Mouse (Mus musculus) left cerebral cortex, adult 11 months (tissue): ENCODE results near the gene Tra2a.
A peak's percentile ranks its signal among the peaks of the same experiment; 100 is the strongest.
"Not testable (repeated sequence)": the region's sequence is repeated elsewhere in the genome, so short reads cannot be mapped to it uniquely, and the experiment has no call there.

Experiments
- DNase-seq: peaks from one replicate; pipeline ENCODE4 v3.0.0; 2022; ENCODE audit warnings: low spot score

Gene Tra2a

DNA sequence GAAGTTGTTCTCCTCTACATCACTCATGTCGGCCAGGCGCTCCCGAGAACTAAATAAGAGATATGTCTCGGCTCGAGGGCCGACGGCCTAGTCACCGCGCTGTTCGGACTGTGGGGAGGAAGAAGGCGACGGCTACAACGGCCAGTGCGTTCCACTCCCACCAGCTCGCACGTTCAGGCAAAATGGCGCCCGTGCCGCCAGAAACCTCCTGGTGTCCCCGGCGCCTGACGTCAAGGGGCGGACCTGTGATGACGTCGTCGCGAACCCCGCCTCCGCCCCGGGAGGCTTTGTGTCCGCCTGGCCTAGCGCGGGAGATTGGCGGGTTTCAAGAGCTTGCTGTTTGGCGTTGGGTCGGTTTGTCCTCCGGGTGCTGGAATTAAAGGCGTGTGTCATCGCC lies at the start of gene Tra2a:
TSS of gene Tra2a (minus strand) at position 187 of the 397 bp plus-strand sequence.
- DNase-seq, result peak; percentile 87

DNA sequence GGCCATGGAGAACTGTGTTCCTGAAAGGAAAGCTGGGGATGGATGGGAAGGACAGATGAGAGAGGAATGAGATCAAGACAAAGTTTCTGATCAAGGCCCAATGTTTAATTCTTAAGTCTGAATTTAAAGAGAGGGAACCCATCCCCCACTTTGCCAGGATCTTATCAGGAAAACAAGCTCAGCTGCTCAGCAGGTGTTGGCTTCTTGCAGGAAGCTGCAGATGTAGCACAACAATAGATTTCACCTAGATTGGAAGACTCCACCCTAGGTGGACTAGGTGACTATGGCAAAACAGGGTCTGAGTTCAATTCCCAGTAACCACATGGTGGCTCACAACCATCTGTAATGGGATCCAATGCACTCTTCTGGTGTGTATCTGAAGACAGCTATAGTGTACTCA lies 34.5 kb upstream of the Tra2a start:
- DNase-seq, result no peak

DNA sequence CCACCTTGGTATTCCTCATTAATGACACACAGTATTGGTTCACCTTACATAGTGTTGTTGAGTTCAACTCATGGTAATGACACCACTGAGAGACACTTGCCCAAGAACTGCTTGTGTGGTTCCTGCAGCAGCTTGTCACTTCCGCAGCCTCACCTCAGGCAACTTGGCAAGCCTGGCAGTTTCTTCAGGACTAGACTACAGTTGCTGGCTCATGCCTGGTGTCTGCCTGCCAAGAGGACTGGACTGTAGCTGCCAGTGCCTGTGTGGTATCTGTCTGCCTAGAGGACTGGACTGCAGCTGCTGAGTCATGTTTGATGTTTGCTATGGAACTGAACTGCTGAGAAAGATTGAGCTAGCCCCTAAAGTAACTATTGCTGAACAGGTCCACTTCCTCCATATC lies 18.3 kb upstream of the Tra2a start:
- DNase-seq, result no peak

GRCm38 (mm10) chr6:49280942-49281341 lies 17.1 kb upstream of the Tra2a start:
- DNase-seq, result no peak

GRCm38 (mm10) chr6:49275296-49275695 lies 11.5 kb upstream of the Tra2a start:
- no peak for DNase-seq

DNA sequence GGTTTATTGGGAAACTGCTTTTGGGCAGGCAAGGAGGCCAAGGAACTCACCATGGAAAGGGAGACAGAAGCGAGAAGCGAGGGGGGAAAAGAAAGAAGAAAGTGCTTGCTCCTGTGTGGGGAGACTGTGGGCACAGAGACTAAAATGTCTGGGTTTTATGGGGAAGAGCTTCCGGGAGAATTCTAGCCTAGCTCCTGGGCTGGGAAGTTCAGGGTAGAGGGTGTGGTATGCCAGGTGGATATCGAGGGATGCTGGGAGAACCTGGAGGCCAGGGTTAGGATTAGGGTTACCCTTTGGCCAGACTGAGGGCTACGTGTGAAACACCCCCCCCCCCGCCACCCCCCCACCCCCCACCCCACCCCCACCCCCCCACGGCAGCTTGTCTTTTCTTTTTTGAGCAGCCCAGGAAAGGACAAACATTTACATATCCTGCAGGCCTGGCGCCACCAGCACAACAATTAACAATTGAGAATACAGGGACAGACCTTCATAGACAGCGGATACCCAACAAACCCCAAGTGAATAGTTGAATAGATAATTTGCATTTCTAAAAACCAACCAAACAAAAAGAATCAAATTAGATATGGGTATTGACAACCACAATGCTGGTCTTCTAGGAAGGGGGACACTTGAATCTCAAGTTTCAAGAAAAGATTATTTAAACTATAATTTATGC lies 10.7 kb upstream of the Tra2a start:
- no peak for DNase-seq

GRCm38 (mm10) chr6:49273934-49274333 lies 10.1 kb upstream of the Tra2a start:
- DNase-seq, result no peak

DNA sequence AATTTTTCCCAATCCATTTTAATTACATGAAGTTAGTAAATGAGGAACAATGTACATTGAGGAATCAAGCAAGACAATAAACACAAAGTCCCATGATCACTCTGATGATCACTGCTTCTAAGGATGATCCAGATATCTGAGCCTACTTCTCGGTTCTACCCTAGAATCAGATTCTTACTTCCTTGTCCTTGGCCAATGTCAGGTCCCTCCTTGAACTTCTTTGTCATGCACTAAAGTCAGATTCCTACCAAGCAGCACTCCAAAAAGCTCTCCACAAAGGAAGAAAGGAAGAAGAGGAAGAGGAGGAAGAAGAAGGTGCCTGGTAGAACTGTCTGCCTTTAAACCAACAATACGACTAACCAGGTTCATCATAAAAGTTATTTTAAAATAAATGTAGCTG lies 9.0 kb upstream of the Tra2a start:
- DNase-seq, result no peak

DNA sequence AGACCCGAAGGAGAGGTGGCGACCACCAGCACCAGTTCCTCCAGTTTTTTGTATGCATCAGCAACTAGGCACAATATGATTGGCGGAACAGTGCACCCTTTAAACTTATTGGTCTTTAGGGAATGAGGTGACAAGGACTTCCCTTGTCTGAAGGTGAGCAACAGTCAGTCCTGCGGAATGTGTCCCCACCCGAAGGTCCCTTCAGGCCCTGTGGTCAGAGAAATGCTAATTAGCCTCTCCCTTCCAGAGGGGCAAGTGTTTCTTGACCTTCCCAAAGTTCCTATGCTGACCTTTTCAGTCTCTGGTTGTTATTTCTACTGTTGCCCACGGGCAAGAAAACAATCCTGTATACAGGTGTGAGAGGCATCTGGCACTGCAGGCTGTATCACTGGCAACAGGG lies 8.0 kb upstream of the Tra2a start:
- no peak for DNase-seq

DNA sequence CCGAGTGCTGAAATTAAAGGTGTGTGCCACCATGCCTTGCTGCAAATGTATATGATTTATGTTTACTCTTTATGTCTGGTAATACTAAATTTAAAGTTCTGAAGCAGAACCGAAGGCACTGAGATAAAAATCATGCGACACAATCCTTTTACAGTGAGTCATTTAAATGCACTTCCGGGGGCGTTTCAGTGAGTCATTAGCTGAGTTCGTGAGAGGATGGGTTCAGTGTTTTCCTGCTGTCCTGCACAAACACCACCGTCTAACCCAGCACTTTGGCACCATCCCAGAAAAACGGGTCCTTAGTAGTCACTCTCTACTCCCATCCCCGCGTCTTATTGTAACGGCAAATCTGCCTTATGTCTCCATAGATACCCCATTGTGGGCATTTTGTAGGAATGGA lies 6.1 kb upstream of the Tra2a start:
- DNase-seq, result no peak

- DNase-seq, result peak; percentile 48
These were observed 5.4 kb upstream of the Tra2a start for GRCm38 (mm10) chr6:49269200-49269599.

DNA sequence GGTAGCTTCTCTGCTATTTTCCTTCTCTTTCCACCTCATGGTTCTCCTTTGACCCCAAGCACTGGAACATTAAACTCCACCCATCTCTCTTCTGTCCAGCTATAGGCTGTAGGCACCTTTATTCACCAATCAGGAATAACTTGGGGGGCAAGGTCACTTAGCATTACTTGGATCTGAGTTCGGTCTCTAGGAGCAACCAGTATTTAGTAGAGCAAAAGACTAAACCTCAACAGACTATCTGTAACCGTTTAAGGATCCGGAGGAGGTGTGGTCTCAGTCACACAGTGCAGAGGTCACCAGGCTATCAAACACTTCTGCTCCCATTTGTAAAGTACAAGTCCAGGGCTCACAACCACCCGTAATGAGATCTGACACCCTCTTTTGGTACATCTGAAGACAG lies 3.9 kb upstream of the Tra2a start:
- no peak for DNase-seq

GRCm38 (mm10) chr6:49265207-49265606 lies 1.4 kb upstream of the Tra2a start:
- DNase-seq, result not testable (repeated sequence)

DNA sequence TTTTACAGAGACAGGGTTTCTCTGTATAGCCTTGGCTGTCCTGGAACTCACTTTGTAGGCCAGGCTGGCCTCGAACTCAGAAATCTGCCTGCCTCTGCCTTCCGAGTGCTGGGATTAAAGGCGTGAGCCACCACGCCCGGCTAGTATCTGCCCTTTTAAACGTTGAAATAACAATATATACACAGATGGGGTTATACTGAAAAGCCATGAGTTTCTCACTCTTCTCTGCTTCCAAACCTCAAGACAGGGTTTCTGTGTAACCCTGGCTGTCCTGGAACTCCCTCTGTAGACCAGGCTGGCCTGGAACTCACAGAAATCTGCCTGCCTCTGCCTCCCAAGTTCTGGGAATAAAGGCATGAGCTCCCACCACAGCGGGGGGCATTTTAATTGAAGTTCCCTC lies 613 bp upstream of the Tra2a start:
- not testable (repeated sequence) for DNase-seq

DNA sequence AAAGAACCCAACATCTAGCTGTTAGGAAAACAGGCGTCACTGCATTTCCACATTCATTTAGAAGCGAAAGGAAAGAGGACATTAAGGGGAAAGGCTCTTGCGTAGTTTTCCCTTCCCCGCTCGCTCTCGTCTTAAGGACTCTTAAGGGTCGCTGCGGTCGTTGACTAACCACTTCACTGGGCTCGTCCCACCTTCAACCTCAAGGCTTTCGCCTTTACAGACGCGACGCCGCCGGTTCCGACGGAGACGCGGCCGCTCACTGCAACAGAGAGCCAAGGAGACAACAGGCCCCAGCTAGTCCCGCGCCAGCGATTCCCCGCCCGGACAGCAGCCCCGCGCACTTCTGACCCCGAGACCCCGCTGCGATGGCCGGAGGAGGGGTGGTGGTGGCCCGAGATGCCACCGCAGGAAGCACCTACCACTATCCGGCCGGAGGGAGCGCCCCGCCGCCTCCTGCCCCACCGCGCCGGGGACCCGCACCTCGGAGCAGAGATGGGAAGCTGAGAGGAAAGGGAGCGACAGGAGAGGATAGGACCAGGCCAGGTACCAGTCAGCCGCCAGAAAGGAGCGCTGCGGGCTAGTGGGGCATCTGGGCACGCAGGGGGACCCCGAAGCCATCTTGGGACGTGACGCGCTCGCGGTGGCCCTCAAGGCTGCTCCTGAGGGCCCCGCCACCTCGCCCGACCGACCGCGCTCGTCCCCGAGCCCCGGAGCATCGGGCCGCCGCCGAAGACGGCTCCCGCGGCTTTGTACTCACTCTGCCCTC lies 569 bp downstream of the Tra2a start:
- DNase-seq, result peak; percentile 10

GRCm38 (mm10) chr6:49262421-49262820 lies 1.4 kb downstream of the Tra2a start:
- DNase-seq, result no peak

- no peak for DNase-seq
These were observed 4.1 kb downstream of the Tra2a start for GRCm38 (mm10) chr6:49259711-49260110.

DNA sequence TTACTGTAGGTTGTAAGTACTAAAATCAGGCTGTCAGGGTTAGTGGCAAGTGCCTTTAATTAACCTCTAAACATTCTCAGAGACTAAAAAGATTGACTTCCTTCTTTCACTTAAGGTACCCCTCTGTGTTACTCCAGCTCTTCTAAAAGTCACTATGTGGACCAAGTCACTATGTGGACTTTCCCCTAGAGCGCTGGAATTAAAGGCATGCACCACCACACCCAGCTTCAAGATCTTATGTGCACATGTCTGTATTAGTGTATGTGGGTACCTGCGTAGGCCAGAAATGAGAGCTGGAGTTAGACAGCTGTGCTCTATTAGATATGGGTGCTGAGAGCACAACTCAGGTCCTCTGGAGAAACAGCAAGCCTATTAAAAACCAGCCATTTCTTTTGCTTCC lies 6.0 kb downstream of the Tra2a start:
- no peak for DNase-seq

GRCm38 (mm10) chr6:49252207-49252606 lies 11.6 kb downstream of the Tra2a start:
- DNase-seq, result no peak

DNA sequence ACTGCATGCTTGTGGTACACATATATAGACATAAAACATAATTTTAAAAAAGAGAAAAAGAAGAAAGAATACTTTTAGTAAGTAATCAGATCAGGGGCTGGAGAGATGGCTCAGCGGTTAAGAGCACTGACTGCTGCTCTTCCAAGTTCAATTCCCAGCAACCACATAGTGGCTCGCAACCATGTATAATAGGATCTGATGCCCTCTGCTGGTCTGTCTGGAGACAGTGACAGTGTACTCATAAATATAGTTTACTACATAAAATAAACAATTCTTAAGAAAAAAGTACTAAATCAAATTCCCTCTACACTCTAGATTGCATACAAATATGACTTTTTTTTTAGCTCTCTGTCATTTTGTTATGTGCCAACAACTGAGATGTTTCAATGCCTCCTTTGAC lies 12.6 kb downstream of the Tra2a start:
- no peak for DNase-seq

GRCm38 (mm10) chr6:49247246-49247645 lies 16.6 kb downstream of the Tra2a start:
- no peak for DNase-seq

DNA sequence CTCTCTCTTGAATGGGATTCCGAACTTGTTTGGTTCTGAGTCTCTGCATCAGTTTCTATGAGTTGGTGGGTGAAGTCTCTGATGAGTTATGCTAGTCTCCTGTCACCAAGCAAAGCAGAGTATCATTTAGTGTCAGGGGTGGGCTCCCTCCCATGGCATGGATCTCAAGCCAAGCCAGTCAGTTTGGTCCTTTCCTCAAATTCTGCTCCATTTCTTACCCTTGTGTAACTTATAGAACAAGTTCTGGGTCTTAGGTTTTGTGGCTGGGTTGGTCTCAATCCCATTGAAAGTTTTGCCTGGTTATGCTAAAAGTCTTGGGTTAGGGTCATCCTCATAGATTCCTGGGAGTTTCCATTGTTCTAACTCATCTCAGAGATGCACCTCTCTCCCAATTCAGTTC lies 21.5 kb downstream of the Tra2a start:
- no peak for DNase-seq

DNA sequence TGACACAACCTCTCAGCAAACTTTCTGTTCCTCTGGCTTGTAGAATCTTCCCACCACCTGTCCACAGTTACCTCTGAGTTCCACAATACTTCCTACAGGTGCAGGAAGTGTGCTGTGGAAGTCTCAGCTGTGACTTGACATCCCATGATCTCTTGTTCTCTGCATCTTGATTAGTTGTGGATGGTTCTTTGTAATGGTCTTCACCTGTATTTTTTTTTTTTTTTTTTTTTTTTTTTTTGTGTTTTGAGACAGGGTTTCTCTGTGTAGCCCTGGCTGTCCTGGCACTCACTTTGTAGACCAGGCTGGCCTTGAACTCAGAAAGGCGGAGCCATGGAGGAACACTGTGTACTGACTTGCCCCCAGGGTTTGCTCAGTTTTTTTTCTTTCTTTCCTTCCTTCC lies 22.3 kb downstream of the Tra2a start:
- DNase-seq, result no peak

- peak; percentile 100 for DNase-seq
These were observed 27.5 kb downstream of the Tra2a start for GRCm38 (mm10) chr6:49236331-49236730.
